Mouse (Mus musculus): ENCODE data around the gene Des. TPM values are rescaled to one million over a fixed set of nuclear protein-coding genes. Genes with fewer than 3 reads are reported as not detected.

Gene Des
- polyA plus RNA-seq, 1 experiment, result 23.3 TPM

GRCm38 (mm10) chr1:75387929-75388897 is 28.1 kb downstream of the Des start:
- H3K27me3 ChIP-seq (ENCODE audit: control insufficient read depth, insufficient read depth, low read length, poor library complexity, severe bottlenecking), result peaks cover 3% of the 10 kb centered on the region; the same call in 1 of the 2 replicates

GRCm38 (mm10) chr1:75388898-75389515 is 28.9 kb downstream of the Des start:
- Histone ChIP-seq H3K4me3 (ENCODE audit: low read depth, low read length) (peak overlapping the region; percentile 33), H3K4me1 (ENCODE audit: control insufficient read depth, insufficient read depth, low read length) (peaks cover 4% of the 10 kb centered on the region), H3K36me3 (ENCODE audit: control insufficient read depth, insufficient read depth, low read length, poor library complexity, severe bottlenecking) (no peaks in the 10 kb centered on the region), H3K9me3 (replicated peaks; ENCODE audit: control insufficient read depth, insufficient read depth, low read length, poor library complexity, severe bottlenecking) (no peaks in the 10 kb centered on the region), H3K27me3 (ENCODE audit: control insufficient read depth, insufficient read depth, low read length, poor library complexity, severe bottlenecking) (peaks cover 3% of the 10 kb centered on the region; the same call in 1 of the 2 replicates), H3K27ac (ENCODE audit: insufficient read depth, low read length) (no peak overlapping the region), H3K9ac (ENCODE audit: low read depth, poor library complexity, severe bottlenecking) (peak overlapping the region; percentile 7)
- TF ChIP-seq POLR2A (IDR thresholded peaks at IDR 0.05; ENCODE audit: insufficient read depth, low read length), result no peak
- no peak for TF ChIP-seq CTCF (IDR thresholded peaks at IDR 0.05; ENCODE audit: low read depth, low read length)
- TF ChIP-seq EP300 (IDR thresholded peaks at IDR 0.05; ENCODE audit: insufficient read depth, low read depth, low read length), result no peak

More at GRCm38 (mm10) chr1:75387929-75388897, 28.1 kb downstream of the Des start:
- peak overlapping the region; percentile 33 for H3K4me3 ChIP-seq (ENCODE audit: low read depth, low read length)
- H3K36me3 ChIP-seq (ENCODE audit: control insufficient read depth, insufficient read depth, low read length, poor library complexity, severe bottlenecking), result no peaks in the 10 kb centered on the region
- H3K27ac ChIP-seq (ENCODE audit: insufficient read depth, low read length), result no peak overlapping the region
- H3K9me3 ChIP-seq (replicated peaks; ENCODE audit: control insufficient read depth, insufficient read depth, low read length, poor library complexity, severe bottlenecking), result no peaks in the 10 kb centered on the region
- H3K9ac ChIP-seq (ENCODE audit: low read depth, poor library complexity, severe bottlenecking), result peak overlapping the region; percentile 7
- TF ChIP-seq POLR2A (IDR thresholded peaks at IDR 0.05; ENCODE audit: insufficient read depth, low read length), result no peak
- no peak for TF ChIP-seq CTCF (IDR thresholded peaks at IDR 0.05; ENCODE audit: low read depth, low read length)
- no peak for TF ChIP-seq EP300 (IDR thresholded peaks at IDR 0.05; ENCODE audit: insufficient read depth, low read depth, low read length)
- peaks cover 4% of the 10 kb centered on the region for H3K4me1 ChIP-seq (ENCODE audit: control insufficient read depth, insufficient read depth, low read length)

GRCm38 (mm10) chr1:75393139-75393538 is 33.0 kb downstream of the Des start:
- TF ChIP-seq CTCF (IDR thresholded peaks at IDR 0.05; ENCODE audit: low read depth, low read length), result no peak
- no peak for TF ChIP-seq EP300 (IDR thresholded peaks at IDR 0.05; ENCODE audit: insufficient read depth, low read depth, low read length)
- TF ChIP-seq POLR2A (IDR thresholded peaks at IDR 0.05; ENCODE audit: insufficient read depth, low read length), result no peak
- no peaks in the 10 kb centered on the region; the same call in 1 of the 2 replicates for H3K27me3 ChIP-seq (ENCODE audit: control insufficient read depth, insufficient read depth, low read length, poor library complexity, severe bottlenecking)
- H3K9ac ChIP-seq (ENCODE audit: low read depth, poor library complexity, severe bottlenecking), result no peak overlapping the region
- H3K36me3 ChIP-seq (ENCODE audit: control insufficient read depth, insufficient read depth, low read length, poor library complexity, severe bottlenecking), result no peaks in the 10 kb centered on the region
- H3K9me3 ChIP-seq (replicated peaks; ENCODE audit: control insufficient read depth, insufficient read depth, low read length, poor library complexity, severe bottlenecking), result no peaks in the 10 kb centered on the region
- H3K27ac ChIP-seq (ENCODE audit: insufficient read depth, low read length), result no peak overlapping the region
- no peak overlapping the region for H3K4me3 ChIP-seq (ENCODE audit: low read depth, low read length)
- no peaks in the 10 kb centered on the region for H3K4me1 ChIP-seq (ENCODE audit: control insufficient read depth, insufficient read depth, low read length)

GRCm38 (mm10) chr1:75393846-75394245 is 33.7 kb downstream of the Des start:
- TF ChIP-seq CTCF (IDR thresholded peaks at IDR 0.05; ENCODE audit: low read depth, low read length) (no peak), EP300 (IDR thresholded peaks at IDR 0.05; ENCODE audit: insufficient read depth, low read depth, low read length) (no peak), POLR2A (IDR thresholded peaks at IDR 0.05; ENCODE audit: insufficient read depth, low read length) (no peak)
- H3K9me3 ChIP-seq (replicated peaks; ENCODE audit: control insufficient read depth, insufficient read depth, low read length, poor library complexity, severe bottlenecking), result no peaks in the 10 kb centered on the region
- no peaks in the 10 kb centered on the region; the same call in 1 of the 2 replicates for H3K27me3 ChIP-seq (ENCODE audit: control insufficient read depth, insufficient read depth, low read length, poor library complexity, severe bottlenecking)
- H3K27ac ChIP-seq (ENCODE audit: insufficient read depth, low read length), result no peak overlapping the region
- no peak overlapping the region for H3K9ac ChIP-seq (ENCODE audit: low read depth, poor library complexity, severe bottlenecking)
- no peaks in the 10 kb centered on the region for H3K36me3 ChIP-seq (ENCODE audit: control insufficient read depth, insufficient read depth, low read length, poor library complexity, severe bottlenecking)
- H3K4me1 ChIP-seq (ENCODE audit: control insufficient read depth, insufficient read depth, low read length), result peaks cover under 1% of the 10 kb centered on the region
- H3K4me3 ChIP-seq (ENCODE audit: low read depth, low read length), result no peak overlapping the region

GRCm38 (mm10) chr1:75398761-75399402 is 38.8 kb downstream of the Des start:
- Histone ChIP-seq H3K27ac (ENCODE audit: insufficient read depth, low read length) (no peak overlapping the region), H3K27me3 (ENCODE audit: control insufficient read depth, insufficient read depth, low read length, poor library complexity, severe bottlenecking) (no peaks in the 10 kb centered on the region), H3K9me3 (replicated peaks; ENCODE audit: control insufficient read depth, insufficient read depth, low read length, poor library complexity, severe bottlenecking) (no peaks in the 10 kb centered on the region), H3K4me3 (ENCODE audit: low read depth, low read length) (no peak overlapping the region), H3K36me3 (ENCODE audit: control insufficient read depth, insufficient read depth, low read length, poor library complexity, severe bottlenecking) (no peaks in the 10 kb centered on the region), H3K9ac (ENCODE audit: low read depth, poor library complexity, severe bottlenecking) (no peak overlapping the region), H3K4me1 (ENCODE audit: control insufficient read depth, insufficient read depth, low read length) (peaks cover 7% of the 10 kb centered on the region)
- TF ChIP-seq POLR2A (IDR thresholded peaks at IDR 0.05; ENCODE audit: insufficient read depth, low read length), result no peak
- peak; percentile 60 for TF ChIP-seq CTCF (IDR thresholded peaks at IDR 0.05; ENCODE audit: low read depth, low read length)
